Mouse (Mus musculus) liver, embryonic 11.5 days (tissue): ENCODE results near the gene Gphn. TPM values are rescaled to one million over a fixed set of nuclear protein-coding genes. Genes with fewer than 3 reads are reported as not detected.

Experiments
- ATAC-seq: fragments of 200-750 bp; cut with Nextera tagmentation; replicated peaks from 2 replicates; pipeline ENCODE4 v1.8.0; 2017; ENCODE audit warnings: moderate number of reproducible peaks, mild to moderate bottlenecking, moderate TSS enrichment, moderate library complexity; ENCODE audit not compliant: low FRiP score
- DNase-seq: peaks from one replicate; pipeline ENCODE4 v3.0.0-alpha.2; 2017; ENCODE audit warnings: low spot score
- H3K27ac ChIP-seq: fragments of 300-500 bp; sonication (generic); 2 replicates; pipeline ENCODE4 v1.5.1; 2014; ENCODE audit warnings: mild to moderate bottlenecking, low read depth, low read length, control low read depth
- H3K27me3 ChIP-seq: fragments of 300-500 bp; sonication (generic); replicated peaks from 2 replicates; pipeline ENCODE4 v1.6.1; 2014; ENCODE audit warnings: low read length, mixed read lengths; ENCODE audit not compliant: control insufficient read depth, insufficient read depth
- H3K36me3 ChIP-seq: fragments of 300-500 bp; sonication (generic); 2 replicates; pipeline ENCODE4 v1.6.1; 2014; ENCODE audit warnings: mild to moderate bottlenecking, low read length, moderate library complexity, mixed read lengths; ENCODE audit not compliant: control insufficient read depth, insufficient read depth
- H3K4me1 ChIP-seq: fragments of 300-500 bp; sonication (generic); replicated peaks from 2 replicates; pipeline ENCODE4 v1.6.1; 2014; ENCODE audit warnings: low read length, mixed read lengths; ENCODE audit not compliant: control insufficient read depth, insufficient read depth
- H3K4me2 ChIP-seq: fragments of 300-500 bp; sonication (generic); 2 replicates; pipeline ENCODE4 v1.6.1; 2014; ENCODE audit warnings: mild to moderate bottlenecking, control low read depth, moderate library complexity
- H3K4me3 ChIP-seq: fragments of 300-500 bp; sonication (generic); 2 replicates; pipeline ENCODE4 v1.5.1; 2014; ENCODE audit warnings: low read depth, low read length, control low read depth
- H3K9ac ChIP-seq: fragments of 300-500 bp; sonication (generic); 2 replicates; pipeline ENCODE4 v1.6.1; 2014; ENCODE audit warnings: low read depth, low read length, control low read depth
- H3K9me3 ChIP-seq: fragments of 300-500 bp; sonication (generic); 2 replicates; pipeline ENCODE4 v1.6.1; 2016; ENCODE audit warnings: low read length, inconsistent platforms, mixed read lengths; ENCODE audit not compliant: control insufficient read depth
- WGBS: fragments of 180-500 bp; shearing (Covaris S2); extraction: QIAGEN DNeasy Blood & Tissue Kit; methylation state at CpG from one replicate; pipeline ENCODE4 v1.1.7; 2014; 5-methylcytosine and 5-hydroxymethylcytosine counted together
- polyA plus RNA-seq: library from polyadenylated mRNA; unstranded; fragments of >200 nt; fragmentation: Nextera tagmentation; extraction: Ambion mirVana; gene quantifications from 2 replicates; pipeline ENCODE4 v1.2.1, GENCODE M21; 2014

The Gphn gene
- polyA plus RNA-seq, 1 experiment from 2014 or later = 13.2 TPM

- no peak for DNase-seq
- 51% methylated on average over 1 of the region's 1 CpGs for WGBS
Observed at GRCm38 (mm10) chr12:78691325-78691724, 465.1 kb downstream of the Gphn start, which contains the start of gene Fam71d. Gene Fam71d (plus strand): TSS chr12:78691535.

GRCm38 (mm10) chr12:78693281-78693680 lies 467.1 kb downstream of the Gphn start:
- Histone ChIP-seq H3K27ac (no peak overlapping the region), H3K4me2 (no peak overlapping the region), H3K9me3 (no peaks in the 10 kb centered on the region), H3K4me1 (no peaks in the 10 kb centered on the region), H3K36me3 (no peaks in the 10 kb centered on the region), H3K27me3 (no peaks in the 10 kb centered on the region), H3K9ac (no peak overlapping the region), H3K4me3 (no peak overlapping the region)
- no peak for DNase-seq
- WGBS = 75% methylated on average over 2 of the region's 2 CpGs
- no peak for ATAC-seq

More at GRCm38 (mm10) chr12:78691325-78691724, 465.1 kb downstream of the Gphn start, which contains the start of gene Fam71d:
- H3K27ac ChIP-seq = no peak within 1 kb of the TSS
- no peak within 1 kb of the TSS for H3K4me2 ChIP-seq
- no peak within 1 kb of the TSS for H3K9ac ChIP-seq
- no peak within 1 kb of the TSS for H3K4me3 ChIP-seq
- no peaks in the 10 kb centered on the region for H3K36me3 ChIP-seq
- H3K4me1 ChIP-seq = no peaks in the 10 kb centered on the region
- no peak for ATAC-seq
- no peaks in the 10 kb centered on the region for H3K27me3 ChIP-seq
- H3K9me3 ChIP-seq = no peaks in the 10 kb centered on the region

- Histone ChIP-seq H3K4me1 (no peaks in the 10 kb centered on the region), H3K27ac (no peak overlapping the region), H3K4me3 (no peak overlapping the region), H3K27me3 (no peaks in the 10 kb centered on the region), H3K4me2 (no peak overlapping the region), H3K36me3 (no peaks in the 10 kb centered on the region), H3K9me3 (no peaks in the 10 kb centered on the region), H3K9ac (no peak overlapping the region)
- no peak for DNase-seq
- WGBS = 80% methylated on average over 2 of the region's 2 CpGs
- no peak for ATAC-seq
Observed at GRCm38 (mm10) chr12:78717783-78718182, 491.6 kb downstream of the Gphn start.

GRCm38 (mm10) chr12:78727723-78728122 lies 501.5 kb downstream of the Gphn start:
- 61% methylated on average over 4 of the region's 4 CpGs for WGBS
- no peak for ATAC-seq
- no peak overlapping the region for H3K4me2 ChIP-seq
- no peaks in the 10 kb centered on the region for H3K27me3 ChIP-seq
- H3K4me3 ChIP-seq = no peak overlapping the region
- no peak overlapping the region for H3K27ac ChIP-seq
- no peaks in the 10 kb centered on the region for H3K4me1 ChIP-seq
- no peaks in the 10 kb centered on the region for H3K36me3 ChIP-seq
- no peaks in the 10 kb centered on the region for H3K9me3 ChIP-seq
- H3K9ac ChIP-seq = no peak overlapping the region
- no peak for DNase-seq

Other genes starting within 250 kb of the Gphn start
- gene Gm6657, start 32.1 kb upstream of the Gphn start, polyA plus RNA-seq = not detected in 2 replicates